Mouse (Mus musculus) thymus, adult 2 months (tissue): ENCODE data around the gene Mboat2. TPM values are rescaled to one million over a fixed set of nuclear protein-coding genes. Genes with fewer than 3 reads are reported as not detected.

Experiments
- DNase-seq: peaks from one replicate; pipeline ENCODE4 v3.0.0; 2021
- H3K27ac ChIP-seq: fragments of 200-500 bp; 2 replicates; pipeline ENCODE4 v1.5.1; 2012; ENCODE audit warnings: low read length, control low read depth; ENCODE audit not compliant: control insufficient read depth, insufficient read depth
- H3K27me3 ChIP-seq: fragments of 200-500 bp; 2 replicates; pipeline ENCODE4 v1.6.1; 2012; ENCODE audit warnings: mild to moderate bottlenecking, low read length, moderate library complexity, mixed read lengths; ENCODE audit not compliant: control insufficient read depth, insufficient read depth
- H3K36me3 ChIP-seq: fragments of 200-500 bp; 2 replicates; pipeline ENCODE4 v1.6.1; 2012; ENCODE audit warnings: mild to moderate bottlenecking, low read length, moderate library complexity; ENCODE audit not compliant: control insufficient read depth, insufficient read depth
- H3K4me1 ChIP-seq: fragments of 200-500 bp; replicated peaks from 2 replicates; pipeline ENCODE4 v1.6.1; 2012; ENCODE audit warnings: low read length; ENCODE audit not compliant: control insufficient read depth, insufficient read depth
- H3K4me3 ChIP-seq: fragments of 200-500 bp; 2 replicates; pipeline ENCODE4 v1.5.1; 2012; ENCODE audit warnings: mild to moderate bottlenecking, low read length, control low read depth, moderate library complexity; ENCODE audit not compliant: control insufficient read depth, insufficient read depth
- CTCF ChIP-seq: fragments of 200-500 bp; IDR thresholded peaks from 2 replicates; pipeline ENCODE4 v1.5.1; 2012; ENCODE audit warnings: mild to moderate bottlenecking, control low read depth, low read length, moderate library complexity, borderline replicate concordance; ENCODE audit not compliant: control insufficient read depth, poor library complexity, insufficient read depth; ENCODE audit errors: extremely low read depth
- POLR2A ChIP-seq: fragments of 200-500 bp; IDR thresholded peaks from 2 replicates; pipeline ENCODE4 v1.6.1; 2012; ENCODE audit warnings: mild to moderate bottlenecking, low read length, control low read depth, moderate library complexity; ENCODE audit not compliant: control insufficient read depth, poor library complexity, insufficient read depth; ENCODE audit errors: extremely low read depth
- WGBS: fragments of 180-500 bp; shearing (Covaris S2); methylation state at CpG from one replicate; pipeline ENCODE4 v1.1.7; 2018; 5-methylcytosine and 5-hydroxymethylcytosine counted together
- polyA plus RNA-seq: library from polyadenylated mRNA; depleted of rRNA; stranded (reverse); fragments of >200 nt; gene quantifications from 2 replicates; pipeline ENCODE4 v1.2.3, GENCODE M21; 2012

Gene Mboat2
- polyA plus RNA-seq, 1 experiment, result 0.85 TPM

GRCm38 (mm10) chr12:24859357-24859756 lies 28.7 kb downstream of the Mboat2 start:
- no peak overlapping the region for H3K27ac ChIP-seq

GRCm38 (mm10) chr12:24860436-24860835 lies 29.8 kb downstream of the Mboat2 start:
- Histone ChIP-seq H3K4me3 (no peak overlapping the region), H3K27ac (no peak overlapping the region), H3K4me1 (no peaks in the 10 kb centered on the region), H3K27me3 (no peaks in the 10 kb centered on the region), H3K36me3 (no peaks in the 10 kb centered on the region)
- no peak for TF ChIP-seq CTCF
- no peak for TF ChIP-seq POLR2A
- DNase-seq, result no peak
- WGBS, result 98% methylated on average over 9 of the region's 9 CpGs

More at GRCm38 (mm10) chr12:24859357-24859756, 28.7 kb downstream of the Mboat2 start:
- Histone ChIP-seq H3K4me3 (no peak overlapping the region), H3K27me3 (no peaks in the 10 kb centered on the region), H3K36me3 (no peaks in the 10 kb centered on the region), H3K4me1 (no peaks in the 10 kb centered on the region)
- DNase-seq, result no peak
- WGBS, result 87% methylated on average over 7 of the region's 7 CpGs
- TF ChIP-seq POLR2A (no peak), CTCF (no peak)

GRCm38 (mm10) chr12:24863762-24864161 lies 33.1 kb downstream of the Mboat2 start:
- no peak for TF ChIP-seq CTCF
- no peak for TF ChIP-seq POLR2A
- WGBS, result 58% methylated on average over 1 of the region's 1 CpGs
- Histone ChIP-seq H3K27ac (no peak overlapping the region), H3K4me1 (0 out of 2 replicates have a peak, but pooled peaks cover under 1% of the 10 kb centered on the region), H3K4me3 (no peak overlapping the region), H3K36me3 (no peaks in the 10 kb centered on the region), H3K27me3 (no peaks in the 10 kb centered on the region)
- no peak for DNase-seq

- TF ChIP-seq POLR2A (no peak), CTCF (no peak)
- H3K4me1 ChIP-seq, result 0 out of 2 replicates have a peak, but pooled peaks cover 4% of the 10 kb centered on the region
- H3K4me3 ChIP-seq, result no peak overlapping the region
- H3K27me3 ChIP-seq, result no peaks in the 10 kb centered on the region
- H3K36me3 ChIP-seq, result no peaks in the 10 kb centered on the region
- WGBS, result 59% methylated on average over 6 of the region's 6 CpGs
- H3K27ac ChIP-seq, result no peak overlapping the region
- DNase-seq, result no peak
Observed at GRCm38 (mm10) chr12:24866645-24867044, 36.0 kb downstream of the Mboat2 start.

GRCm38 (mm10) chr12:24868694-24869093 lies 38.0 kb downstream of the Mboat2 start:
- H3K27ac ChIP-seq, result no peak overlapping the region
- TF ChIP-seq POLR2A, result no peak
- TF ChIP-seq CTCF, result no peak
- 0 out of 2 replicates have a peak, but pooled peaks cover 4% of the 10 kb centered on the region for H3K4me1 ChIP-seq
- DNase-seq, result no peak
- 7% methylated on average over 4 of the region's 4 CpGs for WGBS
- no peaks in the 10 kb centered on the region for H3K36me3 ChIP-seq
- H3K27me3 ChIP-seq, result no peaks in the 10 kb centered on the region
- no peak overlapping the region for H3K4me3 ChIP-seq

- Histone ChIP-seq H3K36me3 (no peaks in the 10 kb centered on the region), H3K4me3 (no peak overlapping the region), H3K4me1 (0 out of 2 replicates have a peak, but pooled peaks cover 4% of the 10 kb centered on the region), H3K27me3 (no peaks in the 10 kb centered on the region), H3K27ac (no peak overlapping the region)
- WGBS, result 4% methylated on average over 5 of the region's 5 CpGs
- DNase-seq, result peak; percentile 2
- TF ChIP-seq CTCF (no peak), POLR2A (no peak)
Observed at GRCm38 (mm10) chr12:24869231-24869630, 38.6 kb downstream of the Mboat2 start.

- Histone ChIP-seq H3K4me1 (0 out of 2 replicates have a peak, but pooled peaks cover 4% of the 10 kb centered on the region), H3K36me3 (no peaks in the 10 kb centered on the region), H3K27ac (no peak overlapping the region), H3K4me3 (no peak overlapping the region), H3K27me3 (no peaks in the 10 kb centered on the region)
- no peak for DNase-seq
- TF ChIP-seq CTCF, result no peak
- 97% methylated on average over 4 of the region's 4 CpGs for WGBS
Observed at GRCm38 (mm10) chr12:24870901-24871300, 40.2 kb downstream of the Mboat2 start.
